Mouse (Mus musculus) thymus, adult 2 months (tissue): Measurements from ENCODE around the gene Parva.

Source experiments
- CTCF ChIP-seq: fragments of 200-500 bp; IDR thresholded peaks from 2 replicates; pipeline ENCODE4 v1.5.1; 2012; ENCODE audit warnings: mild to moderate bottlenecking, control low read depth, low read length, moderate library complexity, borderline replicate concordance; ENCODE audit not compliant: control insufficient read depth, poor library complexity, insufficient read depth; ENCODE audit errors: extremely low read depth
- POLR2A ChIP-seq: fragments of 200-500 bp; IDR thresholded peaks from 2 replicates; pipeline ENCODE4 v1.6.1; 2012; ENCODE audit warnings: mild to moderate bottlenecking, low read length, control low read depth, moderate library complexity; ENCODE audit not compliant: control insufficient read depth, poor library complexity, insufficient read depth; ENCODE audit errors: extremely low read depth

- no peak for TF ChIP-seq POLR2A
- TF ChIP-seq CTCF = no peak
These were observed 76.6 kb downstream of the Parva start for GRCm38 (mm10) chr7:112503917-112504316.
